Mouse (Mus musculus): ENCODE data around the gene Mrps10.
A peak's percentile ranks its signal among the peaks of the same experiment; 100 is the strongest.
"Not testable (repeated sequence)": the region's sequence is repeated elsewhere in the genome, so short reads cannot be mapped to it uniquely, and the experiment has no call there.

Mrps10 gene

DNA sequence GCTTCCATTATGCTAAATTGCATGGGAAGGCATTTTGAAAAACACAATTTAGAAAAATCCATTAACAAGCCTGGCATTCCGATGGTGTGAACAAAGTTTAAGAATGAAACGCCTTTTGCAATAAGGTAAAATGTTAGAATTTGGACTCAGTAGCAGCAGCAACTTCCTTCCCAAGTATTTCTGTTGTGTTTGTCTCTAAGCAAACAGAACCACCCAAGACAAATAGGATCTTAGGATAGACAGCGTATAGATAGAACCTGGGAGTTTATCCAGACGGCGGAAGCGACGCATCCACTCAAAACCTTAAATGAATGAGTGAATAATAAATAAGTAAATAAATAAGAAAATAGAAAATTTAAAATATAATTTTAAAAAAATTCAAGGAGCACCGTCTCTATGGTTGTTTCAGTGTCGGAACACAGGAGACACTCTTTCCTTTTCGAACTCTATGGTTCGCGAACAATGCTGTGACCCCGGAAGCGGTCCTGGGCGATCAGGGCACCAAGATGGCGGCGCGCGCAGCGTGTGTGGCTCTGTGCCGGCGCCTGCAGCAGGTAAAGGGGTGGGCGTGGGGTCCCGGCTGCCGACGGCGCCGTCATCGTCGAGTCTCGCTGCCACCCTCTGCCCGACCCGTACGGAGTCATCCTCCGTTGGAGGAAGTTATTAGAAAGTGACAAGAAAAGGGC is at the start of gene Mrps10:
Gene Mrps10, plus strand, starts transcription at position 487 of the 686 bp plus-strand sequence.
- peak; percentile 52 for DNase-seq (ENCODE audit: low spot score)

DNA sequence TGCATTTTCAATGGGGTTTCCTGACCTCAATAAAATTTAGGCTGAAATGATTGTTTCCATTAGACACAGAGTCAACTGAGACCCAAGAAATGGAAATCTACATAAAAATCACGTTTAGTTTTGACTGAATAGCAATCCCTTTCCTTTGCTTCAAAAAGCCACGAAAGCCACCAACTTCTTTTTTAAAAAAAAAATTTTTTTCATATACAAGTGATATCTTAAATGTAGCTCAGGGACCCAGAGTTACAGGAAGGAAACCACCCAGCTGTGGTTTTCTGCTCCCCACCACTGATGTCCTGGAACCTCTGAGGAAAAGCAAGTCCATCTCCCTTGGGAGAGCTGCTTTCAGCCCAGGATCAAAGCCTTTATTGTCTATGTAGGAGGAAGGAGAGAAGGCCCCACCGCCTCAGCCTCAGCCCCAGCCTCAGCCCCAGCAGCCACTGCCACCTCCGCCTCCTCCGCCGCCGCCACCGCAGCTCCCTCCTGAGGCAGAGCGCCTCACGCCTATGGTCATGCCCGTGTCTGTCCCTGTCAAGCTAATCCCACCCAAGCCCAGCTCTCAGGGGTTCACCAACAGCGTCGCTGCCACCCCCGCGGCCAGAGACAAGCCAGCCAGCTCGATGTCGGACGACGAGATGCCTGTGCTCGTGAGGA is 49.6 kb upstream of the Mrps10 start:
- no peak for DNase-seq (ENCODE audit: low spot score)

DNA sequence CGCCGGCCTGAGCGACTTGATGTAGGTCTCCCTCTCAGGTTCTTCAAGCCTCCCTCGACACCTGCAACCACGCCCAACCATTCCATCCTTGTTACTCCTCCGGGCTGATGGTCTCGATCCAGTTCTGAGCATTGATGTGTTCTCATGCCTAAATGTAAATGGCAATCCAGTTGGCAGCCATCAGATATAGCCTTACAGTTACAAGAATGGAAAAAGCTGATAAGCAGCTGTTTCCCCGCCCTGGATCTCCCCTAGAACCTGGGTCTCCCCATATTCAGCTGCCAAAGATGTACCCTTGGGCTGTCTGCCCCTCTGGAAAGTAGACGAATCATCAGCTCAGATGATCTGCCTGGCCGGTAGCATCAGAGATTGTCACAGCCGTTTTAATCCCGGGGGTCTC is 48.9 kb upstream of the Mrps10 start:
- no peak for DNase-seq (ENCODE audit: low spot score)

DNA sequence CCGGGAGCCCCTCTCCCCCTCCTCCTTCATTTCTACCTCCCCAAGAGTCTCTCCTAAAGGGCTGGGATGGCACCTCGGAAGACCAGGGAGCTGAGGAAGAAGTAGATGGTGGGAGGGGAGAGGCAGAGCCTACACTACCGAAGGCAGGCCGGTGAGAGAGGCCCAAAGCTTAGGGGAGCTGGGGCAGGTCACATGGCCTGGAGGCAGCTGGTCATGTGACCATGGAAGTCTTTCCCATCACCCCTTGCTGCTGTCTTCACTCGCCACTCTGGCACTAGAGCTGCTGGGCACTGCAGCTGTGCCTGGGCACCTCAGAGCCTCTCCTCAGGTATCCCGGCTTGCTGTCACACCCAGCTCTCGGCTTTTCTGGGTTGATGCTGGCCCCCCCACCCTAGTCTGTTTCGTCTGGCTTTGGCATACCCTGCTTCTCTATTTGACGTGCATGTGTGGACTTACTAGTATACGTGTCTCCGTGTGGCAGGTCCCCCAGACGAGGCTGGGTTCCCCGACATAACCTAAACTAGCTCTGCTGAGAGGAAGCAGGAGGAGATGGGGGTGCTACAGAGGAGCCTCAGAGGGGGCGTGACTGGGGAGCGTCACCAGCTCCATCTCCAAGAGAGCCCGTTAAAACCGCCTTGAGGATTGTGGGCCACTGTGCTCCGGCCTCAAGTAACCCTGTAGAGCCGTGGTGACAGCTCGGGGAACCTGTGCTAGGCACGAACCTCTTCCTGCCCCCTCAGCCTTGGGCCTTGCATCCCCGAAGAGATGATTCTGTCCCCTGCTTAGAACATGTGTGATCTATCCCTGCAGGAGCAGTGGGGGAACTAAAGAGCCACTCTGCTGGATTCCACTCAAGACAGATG is 46.3 kb upstream of the Mrps10 start:
- no peak for DNase-seq (ENCODE audit: low spot score)

DNA sequence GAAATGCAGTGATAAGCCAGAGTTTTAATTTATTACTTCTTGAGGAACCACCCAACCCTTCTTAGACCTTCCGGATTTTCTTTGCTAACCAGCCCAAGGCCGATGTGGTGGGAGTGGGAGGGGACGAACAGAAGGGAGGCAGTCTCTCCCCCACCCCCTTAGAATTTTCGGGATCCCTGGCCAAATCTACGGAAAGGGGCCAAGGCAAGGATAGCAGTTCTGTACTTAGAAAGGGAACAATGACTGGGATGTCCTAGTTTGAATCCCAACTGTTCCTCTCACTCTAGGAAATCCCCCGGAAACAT is 45.7 kb upstream of the Mrps10 start:
- DNase-seq (ENCODE audit: low spot score) = no peak

DNA sequence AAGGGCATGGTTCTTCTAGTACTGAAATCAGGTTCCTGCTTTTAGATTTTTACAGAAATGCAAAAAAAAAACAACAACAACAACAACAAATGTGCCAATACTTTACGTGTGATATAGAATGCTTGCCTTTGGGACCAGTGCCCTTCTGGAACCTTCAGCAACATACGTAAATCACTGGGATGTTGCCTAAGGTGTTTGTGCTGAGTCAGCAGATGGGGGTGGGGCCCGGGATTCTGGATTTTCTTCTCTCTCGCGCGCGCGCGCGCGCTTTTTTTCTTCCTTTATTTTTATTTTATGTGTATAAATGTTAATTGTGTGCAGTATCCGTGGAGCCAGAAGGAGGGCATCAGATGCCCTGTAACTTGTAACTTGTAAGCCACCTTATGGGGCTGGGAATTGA is 41.1 kb upstream of the Mrps10 start:
- no peak for DNase-seq (ENCODE audit: low spot score)

DNA sequence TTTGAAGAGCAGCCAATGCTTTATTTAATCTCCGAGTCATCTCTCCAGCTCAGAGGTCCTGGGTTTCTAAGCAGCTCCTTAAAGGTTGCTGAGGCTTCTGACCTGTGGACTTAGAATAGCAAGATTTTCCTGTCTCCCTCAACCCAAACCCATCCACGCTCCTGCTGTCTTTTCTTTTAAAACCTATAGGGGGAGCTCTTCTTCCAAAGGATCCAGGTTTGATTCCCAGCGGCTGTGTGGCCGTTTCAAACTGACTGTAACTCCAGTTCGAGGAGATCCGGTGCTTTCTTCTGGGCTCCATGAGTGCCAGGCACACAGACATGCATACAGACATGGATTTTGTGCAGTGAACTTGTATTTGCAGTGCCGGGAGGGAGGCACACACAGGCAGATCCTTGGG is 40.7 kb upstream of the Mrps10 start:
- DNase-seq (ENCODE audit: low spot score) = no peak

DNA sequence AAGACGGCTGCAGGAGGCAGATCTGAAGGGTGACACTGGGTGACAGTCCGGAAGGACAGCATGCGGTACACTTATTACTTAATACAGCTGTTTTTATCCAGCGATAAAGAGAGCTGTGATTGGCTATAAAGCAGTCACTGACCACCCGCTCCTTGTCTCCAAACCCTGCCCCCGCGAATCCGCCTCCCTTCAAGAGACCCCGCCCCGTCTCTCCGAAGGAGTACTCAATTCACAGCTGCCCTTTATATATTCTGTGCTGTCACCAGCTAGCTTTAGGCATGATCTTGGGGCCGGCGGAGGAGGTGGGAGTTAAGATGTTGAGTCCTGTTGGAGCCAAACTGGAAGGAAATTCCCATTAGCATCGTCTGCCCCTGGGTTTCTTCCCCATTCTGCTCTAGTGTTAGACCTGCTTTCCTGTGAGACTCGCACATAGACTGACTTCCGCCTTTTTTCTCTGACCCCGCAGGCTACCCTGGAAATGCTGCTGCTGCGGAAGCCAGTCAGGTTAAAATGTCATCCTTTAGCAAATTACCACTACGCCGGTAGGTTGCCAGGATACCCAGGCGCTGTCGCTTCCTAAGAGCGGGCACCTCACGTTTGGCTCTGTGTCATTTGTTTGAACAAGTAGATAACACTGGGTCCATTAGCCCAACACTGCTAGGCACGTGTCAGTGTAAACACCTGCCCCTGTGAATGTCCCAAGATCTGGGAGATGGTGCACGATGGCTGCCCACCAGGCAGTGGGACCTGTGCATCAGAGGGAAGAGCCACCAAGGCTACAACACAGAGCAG is 39.9 kb upstream of the Mrps10 start:
- DNase-seq (ENCODE audit: low spot score) = no peak

DNA sequence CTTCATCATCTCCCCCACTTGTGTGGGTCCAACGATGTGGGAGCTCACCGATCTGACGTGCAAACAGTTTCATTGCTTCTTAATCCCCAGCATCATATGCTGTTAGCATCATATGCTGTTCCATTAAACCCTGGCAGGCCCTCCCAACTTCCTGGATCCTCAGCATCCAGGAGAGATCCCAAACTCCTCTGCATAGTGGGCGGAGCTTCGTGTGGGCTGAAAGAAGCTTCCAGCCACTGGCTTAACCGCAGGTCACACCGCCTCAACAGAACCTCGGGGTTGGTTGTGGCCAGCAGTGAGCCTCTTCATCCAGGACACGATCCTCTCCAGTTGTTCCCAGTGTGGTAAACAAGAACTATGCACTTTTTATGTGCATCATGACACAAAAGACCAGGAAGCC is 38.1 kb upstream of the Mrps10 start:
- no peak for DNase-seq (ENCODE audit: low spot score)

DNA sequence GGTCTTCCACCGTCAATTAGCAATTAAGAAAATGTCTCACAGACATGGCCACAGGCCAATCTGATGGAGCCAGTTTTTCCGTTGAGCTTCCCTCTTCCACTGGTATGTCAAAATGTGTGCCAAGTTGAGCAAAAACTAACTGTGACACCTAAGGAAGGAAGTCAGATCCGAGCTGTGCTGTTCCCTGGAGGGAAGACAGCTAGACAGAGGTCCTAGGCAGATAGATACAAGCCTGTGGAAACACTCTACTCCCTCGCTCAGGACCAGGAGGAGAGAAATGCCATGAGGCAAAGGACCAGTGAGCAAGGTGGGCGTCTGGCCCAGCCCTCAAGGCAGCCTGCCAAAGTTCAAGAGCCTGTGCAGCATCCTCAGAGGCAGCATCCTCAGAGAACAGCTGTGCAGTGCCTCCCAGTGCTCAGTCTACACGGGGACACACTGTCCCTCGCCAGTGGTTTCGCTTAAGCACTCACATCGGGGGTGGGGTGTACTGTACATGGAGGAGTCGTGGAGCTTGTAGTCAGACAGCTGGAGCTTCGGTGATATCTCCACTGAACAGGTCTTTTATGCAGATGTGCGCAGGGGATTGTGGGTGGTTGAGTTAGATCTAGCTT is 36.6 kb upstream of the Mrps10 start:
- DNase-seq (ENCODE audit: low spot score) = no peak

DNA sequence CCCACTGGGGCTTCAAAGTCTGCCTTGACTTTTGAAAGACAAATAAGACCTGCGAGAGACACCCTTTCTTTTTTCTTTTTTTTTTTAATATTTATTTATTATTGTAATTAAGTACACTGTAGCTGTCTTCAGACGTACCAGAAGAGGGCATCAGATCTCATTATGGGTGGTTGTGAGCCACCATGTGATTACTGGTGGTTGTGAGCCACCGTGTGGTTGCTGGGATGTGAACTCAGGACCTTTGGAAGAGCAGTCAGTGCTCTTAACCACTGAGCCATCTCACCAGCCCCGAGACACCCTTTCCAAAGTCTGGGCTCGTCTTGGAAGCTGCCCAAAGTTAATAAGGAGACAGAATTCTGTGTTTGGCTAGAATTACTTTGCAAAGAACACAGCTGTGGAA is 36.0 kb upstream of the Mrps10 start:
- DNase-seq (ENCODE audit: low spot score) = not testable (repeated sequence)

DNA sequence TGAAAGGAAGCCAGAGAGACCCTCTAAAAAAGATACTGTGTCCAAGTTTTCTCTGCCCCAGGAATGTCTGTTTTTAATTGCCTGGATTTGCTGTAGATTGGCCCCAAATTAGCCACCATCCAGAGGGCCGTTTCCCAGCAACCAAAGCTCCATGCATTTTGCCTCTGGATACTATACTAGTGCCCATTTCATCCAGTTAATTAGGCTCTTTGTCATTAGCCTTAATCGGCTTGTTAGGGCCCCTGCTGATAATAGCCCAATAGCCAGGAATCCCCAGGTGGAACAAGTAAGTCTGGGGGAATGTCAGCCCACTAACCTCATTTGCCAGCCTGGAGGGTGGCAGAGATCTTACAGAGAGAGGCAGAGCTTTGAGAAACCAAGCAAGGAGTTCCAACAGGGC is 35.3 kb upstream of the Mrps10 start:
- DNase-seq (ENCODE audit: low spot score) = no peak

DNA sequence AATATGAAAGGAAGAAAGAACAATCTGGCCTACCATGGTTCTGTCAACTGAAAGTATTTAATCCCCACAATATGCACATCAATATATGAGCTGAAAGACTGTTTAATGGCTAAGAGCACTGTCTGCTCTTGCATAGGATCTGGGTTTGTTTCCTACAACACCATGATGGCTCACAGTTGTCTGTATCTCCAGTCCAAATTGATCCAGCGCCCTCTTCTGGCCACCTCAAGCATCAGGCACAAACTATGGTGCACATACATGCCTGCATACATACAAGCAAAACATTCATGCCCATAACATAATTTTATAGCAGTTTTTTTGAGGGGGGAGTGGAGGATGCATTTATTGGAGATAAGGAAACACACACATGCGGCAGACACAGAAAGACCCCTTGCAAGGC is 25.6 kb upstream of the Mrps10 start:
- DNase-seq (ENCODE audit: low spot score) = no peak

DNA sequence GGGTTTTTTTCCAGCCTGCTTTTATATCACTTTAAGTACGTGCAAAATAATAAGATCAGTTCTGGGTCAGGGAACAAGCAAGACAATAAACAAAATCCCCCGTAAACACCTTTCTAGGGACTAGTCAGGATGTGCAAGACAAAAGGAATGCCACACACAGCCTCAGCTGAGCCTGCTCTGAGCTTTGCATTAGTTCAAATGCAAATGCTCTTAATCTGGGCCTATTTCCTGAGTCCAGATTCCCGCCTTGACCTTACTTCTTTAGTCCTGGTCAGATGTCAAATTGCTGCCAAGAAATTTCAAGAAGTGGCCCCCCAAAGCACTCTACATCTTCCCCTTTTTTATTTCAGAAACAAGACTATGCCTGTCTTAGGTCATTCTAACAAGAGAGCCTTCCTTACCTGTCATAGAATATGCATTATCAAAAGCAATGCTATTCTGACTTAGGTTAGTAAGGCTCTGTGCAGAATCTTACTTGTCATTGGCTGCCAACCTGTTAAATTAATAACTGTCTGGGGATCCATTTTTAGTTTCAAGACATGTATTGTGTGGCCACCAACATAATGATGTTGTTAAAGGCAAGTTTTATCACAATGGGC is 18.9 kb upstream of the Mrps10 start:
- no peak for DNase-seq (ENCODE audit: low spot score)

DNA sequence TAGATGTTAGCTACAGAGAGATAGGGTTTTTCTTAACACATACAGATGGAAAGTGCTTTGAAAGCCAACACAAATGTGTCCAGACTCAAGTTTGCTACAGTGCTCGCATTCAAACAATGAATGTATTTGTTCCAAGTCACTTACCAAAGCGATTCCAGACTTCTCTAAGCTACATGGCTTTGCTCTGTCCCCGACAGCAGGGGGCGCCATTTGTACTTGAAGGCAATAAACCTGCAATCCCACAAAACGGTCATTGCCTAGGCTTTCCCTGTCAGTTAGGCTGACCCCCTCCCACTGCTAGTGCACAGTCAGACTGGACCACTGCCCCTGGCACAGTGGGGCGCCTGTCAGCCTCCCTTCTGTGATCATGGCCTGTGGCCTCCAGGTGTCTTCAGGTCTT is 8.7 kb upstream of the Mrps10 start:
- no peak for DNase-seq (ENCODE audit: low spot score)

DNA sequence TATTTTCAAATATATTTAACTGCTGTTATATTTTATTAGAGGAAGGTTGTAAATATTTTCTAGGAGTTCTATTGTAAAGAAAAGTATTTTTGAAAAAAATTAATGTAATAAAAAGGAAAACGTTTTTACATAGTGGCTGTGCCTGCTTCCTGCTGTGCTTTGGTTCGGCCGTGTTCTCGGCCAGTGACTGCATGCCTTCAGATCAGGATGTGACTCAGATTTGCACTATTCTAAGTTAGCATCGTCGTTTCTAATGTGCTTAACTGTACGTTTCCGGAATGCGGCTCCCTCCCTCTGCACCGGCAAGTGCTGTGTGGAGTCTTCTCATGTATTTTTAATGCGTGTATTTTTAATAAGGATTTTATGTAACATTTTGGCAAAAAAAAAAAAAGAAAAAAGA is 7.3 kb upstream of the Mrps10 start:
- no peak for DNase-seq (ENCODE audit: low spot score)

DNA sequence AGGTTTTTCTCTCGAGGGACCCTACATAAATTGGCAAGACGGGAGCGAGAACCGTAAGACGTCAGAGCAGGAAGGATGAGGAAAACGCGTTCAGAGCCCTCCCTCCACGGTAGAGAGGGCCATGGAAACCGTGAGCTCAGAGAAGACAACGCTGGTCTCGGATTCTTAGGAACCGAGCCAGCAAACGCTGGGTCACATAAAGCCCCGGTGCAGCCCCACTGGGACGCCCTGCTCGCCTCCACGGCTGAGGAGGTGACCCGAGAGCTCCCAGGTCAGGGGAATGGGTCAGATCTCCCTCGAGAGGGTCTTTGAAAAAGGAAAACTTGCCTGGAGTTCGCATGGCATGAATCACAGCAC is 378 bp downstream of the Mrps10 start:
- no peak for DNase-seq (ENCODE audit: low spot score)

DNA sequence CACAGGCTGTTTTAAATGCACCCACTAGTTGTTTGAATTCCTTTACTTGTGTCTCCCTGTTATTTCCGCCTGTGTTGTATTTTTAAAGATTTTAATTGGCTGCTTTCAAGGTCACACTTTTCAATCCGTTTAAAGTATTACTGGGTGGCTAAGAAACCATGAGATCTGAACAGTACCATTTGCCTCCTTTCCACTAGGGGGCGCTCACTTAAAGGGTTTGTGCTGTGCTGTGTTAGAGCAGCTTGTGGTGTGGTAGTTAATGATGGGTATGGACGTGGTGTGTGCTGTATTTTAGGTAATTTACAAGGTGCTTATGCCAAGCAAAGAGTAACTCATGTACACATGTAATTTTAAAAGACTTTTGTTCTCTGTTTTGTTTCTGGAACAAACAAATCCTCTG is 2.8 kb downstream of the Mrps10 start:
- no peak for DNase-seq (ENCODE audit: low spot score)

DNA sequence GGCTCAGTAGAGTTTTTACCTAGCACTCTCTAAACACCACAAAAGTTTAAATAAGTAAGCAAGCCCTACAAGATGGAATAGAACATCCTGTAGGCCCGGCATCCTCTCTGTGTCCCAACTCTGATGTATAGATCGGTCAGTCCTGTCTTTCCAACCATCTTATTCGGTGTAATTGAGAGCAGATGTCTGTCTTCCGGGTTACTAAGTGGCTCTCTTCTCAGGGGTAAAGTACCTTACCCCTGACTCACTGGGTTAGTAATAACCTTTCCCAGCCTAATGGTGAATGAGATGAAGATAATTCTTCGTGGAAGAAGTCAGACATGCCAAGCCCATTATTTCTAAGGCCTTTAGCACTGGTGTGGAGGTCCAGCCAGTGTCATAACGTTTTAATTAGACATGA is 5.3 kb downstream of the Mrps10 start:
- no peak for DNase-seq (ENCODE audit: low spot score)

DNA sequence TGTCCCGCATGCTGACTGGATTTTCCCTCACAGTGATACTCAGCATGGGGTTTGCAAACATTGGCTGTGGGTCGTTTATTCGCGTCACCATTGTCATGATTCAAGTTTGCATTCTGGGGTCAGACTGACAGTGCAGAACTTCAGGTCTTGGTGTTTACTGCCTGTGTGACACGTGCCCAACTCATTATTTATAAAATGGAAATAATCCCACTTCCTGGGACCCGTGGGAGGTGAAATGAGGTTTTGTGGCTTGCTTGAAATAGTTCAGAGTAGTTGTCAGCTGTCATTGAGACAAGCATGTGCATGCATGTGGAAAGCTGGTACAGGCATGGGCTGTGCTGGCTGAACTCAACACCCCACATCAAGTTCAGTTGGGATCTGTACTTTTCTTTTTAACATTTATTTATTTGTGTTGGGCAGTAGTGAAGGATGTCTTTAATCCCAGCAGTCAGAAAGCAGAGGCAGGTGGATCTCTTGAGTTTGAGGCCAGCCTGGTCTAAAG is 8.1 kb downstream of the Mrps10 start:
- no peak for DNase-seq (ENCODE audit: low spot score)

DNA sequence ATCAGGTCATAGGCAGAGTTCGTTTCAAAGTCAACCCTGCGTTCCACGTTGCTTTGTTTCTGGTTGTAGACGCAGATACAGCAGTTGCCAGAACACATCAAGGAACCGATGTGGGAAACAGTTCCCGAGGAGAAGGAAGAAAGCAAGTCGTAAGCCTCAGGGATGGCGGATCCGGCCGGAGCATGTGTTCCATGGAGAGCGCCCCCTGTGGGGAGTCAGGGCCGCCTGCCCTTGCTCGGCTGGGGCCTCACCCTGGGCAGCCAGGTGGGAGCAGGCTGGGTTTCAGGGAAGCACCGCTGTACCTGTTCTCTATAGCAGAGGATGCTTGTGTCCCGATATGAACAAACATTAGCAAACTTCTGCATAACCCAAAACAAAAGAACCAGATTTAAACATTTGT is 9.4 kb downstream of the Mrps10 start:
- no peak for DNase-seq (ENCODE audit: low spot score)

DNA sequence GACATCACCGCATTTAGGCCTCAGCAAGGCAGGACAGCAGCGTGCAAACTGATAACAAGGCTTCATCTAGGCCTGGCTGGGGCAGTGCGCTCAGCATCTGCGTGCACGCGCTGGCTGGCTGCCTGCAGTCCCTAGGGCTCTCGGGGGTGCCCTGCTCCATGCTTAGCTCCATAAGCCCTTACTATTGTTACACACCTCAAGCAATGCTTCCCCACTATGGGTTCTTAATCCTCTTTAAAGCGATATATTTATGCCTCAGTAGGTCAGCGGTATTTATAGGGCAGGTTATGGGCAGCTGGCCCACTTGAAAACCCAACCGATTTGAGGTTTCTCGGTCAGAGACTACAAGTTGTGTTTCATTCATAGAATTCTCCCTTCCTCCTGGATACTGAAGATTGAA is 13.2 kb downstream of the Mrps10 start:
- no peak for DNase-seq (ENCODE audit: low spot score)

Data from ovary, postnatal 10 days (tissue).